Mouse (Mus musculus): ENCODE results near the gene 1700016K19Rik. TPM values are rescaled to one million over a fixed set of nuclear protein-coding genes. Genes with fewer than 3 reads are reported as not detected.
A peak's percentile ranks its signal among the peaks of the same experiment; 100 is the strongest.

The 1700016K19Rik gene
- total RNA-seq (2021) = not detected in 2 replicates
- long read RNA-seq = 0 reads

- DNase-seq = peak; percentile 77
Observed at GRCm38 (mm10) chr11:75999440-76000155, at the start of gene 1700016K19Rik. Gene 1700016K19Rik (plus strand): TSS chr11:75999912.

DNA sequence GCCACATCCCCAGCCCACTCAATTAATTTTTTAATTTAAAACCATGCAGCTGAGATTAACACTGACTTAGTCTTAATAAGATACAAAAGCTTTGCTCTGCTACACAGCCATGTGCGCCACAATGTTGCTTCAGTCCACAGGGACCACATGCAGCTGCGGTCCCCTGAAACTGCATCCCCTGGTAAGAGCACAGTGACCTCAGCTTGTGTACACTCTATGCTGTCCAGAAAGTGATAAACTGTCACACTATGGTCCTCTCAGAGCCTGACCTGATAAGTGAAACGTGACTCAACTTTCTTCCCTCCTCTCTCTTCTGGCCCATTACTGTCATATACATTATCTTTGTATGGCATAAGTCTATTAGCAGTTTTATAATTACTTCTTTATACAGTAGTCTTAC is 49.3 kb upstream of the 1700016K19Rik start:
- DNase-seq = no peak

GRCm38 (mm10) chr11:75951895-75952294 is 47.8 kb upstream of the 1700016K19Rik start:
- no peak for DNase-seq

GRCm38 (mm10) chr11:75954896-75955295 is 44.8 kb upstream of the 1700016K19Rik start:
- DNase-seq = no peak

DNA sequence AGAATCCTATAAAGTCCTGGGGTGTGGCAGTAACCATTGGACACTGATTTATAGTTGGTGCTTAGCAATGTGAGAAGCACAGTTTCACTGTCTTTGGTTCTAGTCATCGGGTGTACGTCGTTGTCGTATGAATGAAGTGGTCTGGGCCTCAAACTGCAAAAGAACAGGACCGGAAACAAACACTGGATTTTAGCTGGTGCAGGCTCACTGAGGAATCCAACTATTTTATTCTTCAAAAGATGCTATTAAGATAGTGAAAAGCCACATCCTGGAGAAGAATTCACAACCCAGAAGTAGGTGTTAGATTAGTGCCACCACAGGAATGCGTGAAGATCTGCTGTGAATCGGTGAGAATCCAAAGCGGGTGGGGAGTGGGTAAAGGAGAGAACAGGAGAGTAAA is 43.1 kb upstream of the 1700016K19Rik start:
- DNase-seq = no peak

DNA sequence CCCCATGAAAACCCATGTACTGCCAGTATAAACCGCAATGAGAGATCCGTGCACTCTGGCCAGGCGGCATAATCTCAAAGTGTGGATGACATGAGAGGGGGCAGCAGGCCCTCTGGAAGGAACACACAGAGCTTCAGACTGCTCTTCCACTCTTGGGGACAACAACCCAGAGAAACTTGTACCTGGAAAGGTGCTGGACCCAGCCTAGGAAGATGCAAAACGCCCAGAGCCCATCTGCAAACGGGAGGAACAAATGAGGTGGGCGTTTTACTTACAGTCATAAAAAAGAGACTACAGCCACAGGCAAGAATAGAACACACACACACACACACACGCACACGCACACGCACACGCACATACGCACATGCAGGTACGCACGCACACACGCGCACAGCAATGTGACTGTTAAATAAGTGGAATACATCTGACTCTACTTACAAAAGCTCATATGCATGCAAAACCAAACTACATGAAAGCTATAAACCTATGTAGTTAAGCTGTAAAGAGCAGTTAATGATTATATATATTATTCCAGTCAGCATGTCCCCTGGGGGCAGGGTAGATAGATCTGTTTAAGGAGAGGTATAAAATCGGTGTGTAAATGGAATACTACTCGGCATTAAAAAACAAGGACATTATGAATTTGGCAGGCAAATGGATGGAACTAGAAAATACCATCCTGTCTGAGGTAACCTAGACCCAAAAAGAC is 42.4 kb upstream of the 1700016K19Rik start:
- DNase-seq = no peak

- no peak for DNase-seq
Observed at GRCm38 (mm10) chr11:75961782-75962181, 37.9 kb upstream of the 1700016K19Rik start.

- DNase-seq = no peak
Observed at GRCm38 (mm10) chr11:75963730-75964475, 35.8 kb upstream of the 1700016K19Rik start.

DNA sequence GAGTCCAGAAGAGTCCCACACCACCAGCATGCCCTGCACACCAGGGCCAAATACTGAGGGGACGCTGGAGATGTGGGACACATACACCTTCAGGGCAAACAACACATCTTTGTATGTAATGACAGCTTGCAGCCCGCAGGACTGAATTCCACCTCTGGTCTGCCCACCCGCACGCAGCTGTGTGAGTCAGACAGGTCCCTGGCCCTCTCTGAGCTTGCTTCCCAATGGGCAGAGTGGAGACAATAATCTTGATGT is 35.3 kb upstream of the 1700016K19Rik start:
- no peak for DNase-seq

DNA sequence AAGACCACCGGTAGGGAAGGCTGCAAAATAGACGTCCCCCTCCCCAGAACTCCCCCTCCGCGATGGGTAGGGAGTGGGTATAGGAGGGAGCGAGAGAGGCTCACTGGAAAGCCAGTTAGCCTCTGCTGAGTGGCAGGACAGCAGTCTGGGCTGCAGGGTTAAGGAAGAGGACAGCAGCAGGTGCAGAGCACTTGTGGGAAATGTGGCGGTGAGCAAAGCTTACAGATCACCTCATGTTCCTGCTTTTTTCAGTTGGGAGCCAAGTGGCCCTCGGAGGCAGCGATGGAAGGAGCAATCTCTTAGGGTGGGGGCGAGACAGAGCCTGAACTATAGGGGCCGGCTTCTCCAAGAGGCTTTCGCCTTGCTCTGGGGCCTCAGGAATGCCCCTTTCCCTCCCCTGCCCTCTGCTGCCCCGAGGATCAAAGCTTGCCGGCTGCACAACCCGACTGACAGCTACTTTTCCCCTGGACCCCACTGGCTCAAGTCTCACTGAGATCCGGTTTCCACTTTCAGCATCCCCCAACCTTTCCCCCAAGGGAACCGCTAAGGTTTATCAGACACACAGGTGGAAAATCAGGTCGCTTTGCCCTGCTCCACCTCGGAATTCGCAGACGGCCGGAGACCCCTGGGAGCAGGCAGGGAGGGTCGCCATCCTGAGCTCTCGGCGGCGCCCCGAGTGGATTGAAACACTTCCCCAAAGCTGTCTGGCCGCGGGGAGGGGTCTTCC is 33.9 kb upstream of the 1700016K19Rik start:
- DNase-seq = no peak

GRCm38 (mm10) chr11:75966401-75967372 is 33.0 kb upstream of the 1700016K19Rik start:
- DNase-seq = peak; percentile 92

GRCm38 (mm10) chr11:75968761-75969160 is 31.0 kb upstream of the 1700016K19Rik start:
- DNase-seq = no peak

DNA sequence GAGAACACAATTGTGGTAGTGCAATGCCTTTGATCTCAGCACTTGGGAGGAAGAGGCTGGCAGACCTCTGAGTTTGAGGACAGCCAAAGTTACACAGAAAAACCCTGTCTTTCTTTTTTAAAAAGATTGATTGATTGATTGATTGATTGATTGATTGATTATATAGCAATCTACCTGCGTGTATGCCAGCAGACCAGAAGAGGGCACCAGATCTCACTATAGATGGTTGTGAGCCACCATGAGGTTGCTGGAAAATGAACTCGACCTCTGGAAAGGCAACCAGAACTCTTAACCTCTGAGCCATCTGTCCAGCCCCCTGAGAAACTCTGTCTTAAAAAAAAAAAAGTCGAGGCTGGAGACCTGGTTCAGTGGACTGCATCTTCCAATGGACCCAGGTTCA is 29.1 kb upstream of the 1700016K19Rik start:
- no peak for DNase-seq

DNA sequence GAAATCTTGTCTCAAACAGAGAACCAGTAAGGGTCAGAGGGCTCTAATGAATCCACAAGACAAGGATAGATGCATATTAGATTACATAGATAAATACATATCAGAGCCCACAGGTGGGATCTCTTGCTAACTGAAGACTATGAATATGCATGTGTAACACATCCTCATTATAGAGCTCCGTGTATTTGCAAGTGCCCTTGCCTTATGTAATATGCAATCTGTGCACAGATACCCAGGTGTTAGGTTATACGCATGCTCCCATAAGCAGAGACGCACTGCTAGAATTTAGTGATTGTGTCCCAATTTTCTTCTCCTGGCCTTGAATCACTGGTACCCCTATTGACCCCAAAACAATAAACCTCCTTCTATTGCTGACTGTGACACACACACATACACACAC is 27.5 kb upstream of the 1700016K19Rik start:
- DNase-seq = no peak

DNA sequence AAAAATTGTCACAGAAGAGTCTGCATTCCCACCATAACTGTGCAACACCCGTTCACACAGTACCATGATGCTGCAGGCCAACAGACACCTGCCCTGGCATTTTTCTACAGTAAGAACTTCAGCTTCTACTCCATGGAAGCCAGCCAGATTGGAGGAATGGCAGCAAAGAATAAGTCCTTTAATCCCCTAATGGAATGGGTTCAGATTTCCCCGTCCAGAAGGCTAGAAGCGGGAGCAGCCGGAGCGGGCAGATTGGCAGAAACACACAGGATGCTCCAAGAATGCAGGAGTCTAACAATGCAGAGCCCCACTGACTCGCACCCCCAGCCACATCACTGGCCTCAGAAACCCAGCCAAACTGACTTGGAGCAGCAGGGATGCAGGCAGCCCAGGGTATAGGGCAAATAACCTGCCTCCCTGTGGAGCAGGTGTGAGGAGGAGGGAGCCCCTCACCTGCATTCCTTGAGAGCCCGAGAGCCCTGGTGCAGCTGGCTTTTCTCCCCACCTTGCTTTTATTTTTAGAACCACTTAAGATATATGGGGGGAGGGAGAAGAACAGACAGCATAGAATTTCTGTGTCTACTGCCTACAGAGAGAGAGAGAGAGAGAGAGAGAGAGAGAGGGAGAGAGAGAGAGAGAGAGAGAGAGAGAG is 26.7 kb upstream of the 1700016K19Rik start:
- DNase-seq = no peak

DNA sequence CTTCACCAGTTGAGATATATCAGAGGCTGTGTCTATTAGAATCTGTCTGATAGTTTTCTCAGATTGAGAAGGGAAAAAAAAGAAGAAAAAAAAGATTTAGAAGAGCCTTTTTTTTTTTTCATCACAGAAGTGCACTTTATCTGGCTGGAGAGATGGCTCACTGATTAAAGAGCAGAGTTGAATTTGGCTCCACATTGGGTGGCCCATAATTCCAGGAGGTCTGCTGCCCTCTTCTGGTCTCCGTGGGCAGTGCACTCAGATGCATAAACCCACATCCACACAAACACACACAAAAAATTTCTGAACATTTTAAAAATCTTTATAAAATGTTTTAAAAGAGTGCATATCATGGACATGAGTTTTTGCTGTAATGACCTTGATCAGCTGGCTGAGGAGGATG is 25.7 kb upstream of the 1700016K19Rik start:
- no peak for DNase-seq

GRCm38 (mm10) chr11:75976748-75977147 is 23.0 kb upstream of the 1700016K19Rik start:
- DNase-seq = no peak

GRCm38 (mm10) chr11:75978051-75978450 is 21.7 kb upstream of the 1700016K19Rik start:
- DNase-seq = no peak

GRCm38 (mm10) chr11:75980413-75980812 is 19.3 kb upstream of the 1700016K19Rik start:
- no peak for DNase-seq

DNA sequence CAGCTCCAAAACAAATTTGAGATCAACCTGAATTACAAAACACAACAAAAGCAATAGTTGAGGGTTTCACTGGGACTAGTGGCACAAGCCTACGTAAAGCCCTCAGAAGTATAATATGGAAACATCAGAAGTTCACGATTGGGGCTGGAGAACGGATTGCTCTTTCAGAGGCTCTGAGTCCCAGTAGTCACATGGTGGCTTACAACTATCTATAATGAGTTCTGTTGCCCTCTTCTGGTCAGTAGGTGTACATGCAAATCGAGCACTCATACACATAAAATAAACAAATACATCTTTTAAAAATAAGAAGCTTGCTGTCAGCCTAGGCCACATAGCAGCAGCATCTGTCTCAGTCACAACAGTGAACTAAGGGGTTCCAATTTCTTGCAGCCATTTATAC is 16.5 kb upstream of the 1700016K19Rik start:
- no peak for DNase-seq

DNA sequence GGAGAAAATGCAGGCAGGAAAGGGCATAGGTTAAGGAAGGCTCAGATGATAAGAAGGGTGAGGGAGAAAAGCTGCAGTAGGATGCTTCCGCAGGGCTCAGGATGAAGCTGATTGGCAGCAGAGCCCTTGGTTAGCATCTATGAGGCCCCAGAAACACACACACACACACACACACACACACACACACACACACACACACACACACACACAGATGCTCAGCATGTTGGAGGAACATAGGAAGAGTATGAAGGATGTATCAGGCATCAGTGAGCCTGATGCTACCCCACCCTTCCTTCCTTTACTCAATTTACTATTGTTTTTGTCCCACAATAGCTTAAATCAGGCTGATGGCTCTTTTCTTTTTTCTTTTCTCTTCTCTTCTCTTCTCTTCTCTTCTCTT is 15.1 kb upstream of the 1700016K19Rik start:
- DNase-seq = no peak
